ENCODE assay signal across 14 mouse cellular contexts in genomic region chr11:62612604-62613003, GRCm38 (mm10). TPM values are rescaled to one million over a fixed set of nuclear protein-coding genes. Genes with fewer than 3 reads are reported as not detected.
A peak's percentile ranks its signal among the peaks of the same experiment; 100 is the strongest.
DNase-seq lines count a peak whose midpoint lies in the region; ATAC-seq and TF ChIP-seq lines count a peak whose summit lies in the region.
"Had no signal": no experiment of that assay in that cellular context is flagged by ENCODE, and none has a peak within 500 bp of the region (broad histone marks: within the 10 kb centered on the region; RNA-seq: fewer than 3 reads in every experiment).

No protein-coding gene starts in this region.

- peak overlapping the region; percentile 24; the same call in 1 of the 2 replicates for H3K9ac ChIP-seq in embryonic facial prominence, embryonic 12.5 days
- 0 out of 2 replicates have a peak overlapping the region, but pooled peaks have one; percentile 17 for H3K9ac ChIP-seq in forebrain, embryonic 15.5 days (replicated peaks)
- 0 out of 2 replicates have a peak overlapping the region, but pooled peaks have one; percentile 52 for H3K9ac ChIP-seq in hindbrain, postnatal 0 days (replicated peaks; ENCODE audit: low read length)
- H3K9ac ChIP-seq in midbrain, postnatal 0 days (replicated peaks; ENCODE audit: low read length, poor library complexity, severe bottlenecking), result no peak overlapping the region

- H3K27me3 ChIP-seq in embryonic facial prominence, embryonic 12.5 days, result no peaks in the 10 kb centered on the region
- H3K27me3 ChIP-seq in forebrain, embryonic 15.5 days, result no peaks in the 10 kb centered on the region
- H3K27me3 ChIP-seq in hindbrain, postnatal 0 days (ENCODE audit: insufficient read depth, low read length), result no peaks in the 10 kb centered on the region
- no peaks in the 10 kb centered on the region for H3K27me3 ChIP-seq in midbrain, postnatal 0 days (ENCODE audit: insufficient read depth, low read length)
- H3K27me3 ChIP-seq in cerebellum, adult 2 months (ENCODE audit: control insufficient read depth, insufficient read depth, low read length), result no peaks in the 10 kb centered on the region
- H3K27me3 ChIP-seq: megakaryocyte, embryonic 14.5 days had no signal

- DNase-seq in hindbrain, postnatal 0 days (ENCODE audit: low spot score), result peak; percentile 32
- peak; percentile 40 for DNase-seq in midbrain, postnatal 0 days (ENCODE audit: low spot score)
- DNase-seq in gastrocnemius, postnatal 14 days, result no peak
- no peak for DNase-seq in left cerebral cortex, postnatal 14 days (ENCODE audit: low spot score in 2 of 2)
- no peak for DNase-seq in cerebellum, adult 2 months
- DNase-seq: adrenal gland, postnatal 36 days; gastrocnemius, adult 2 months; kidney, adult 11 months; right cerebral cortex, postnatal 14 days had no signal

- no peak for TF ChIP-seq CTCF in hindbrain, postnatal 0 days (IDR thresholded peaks at IDR 0.05; ENCODE audit: low read depth)
- TF ChIP-seq CTCF in midbrain, postnatal 0 days (IDR thresholded peaks at IDR 0.05), result no peak
- no peak for TF ChIP-seq CTCF in cerebellum, adult 2 months (IDR thresholded peaks at IDR 0.05; ENCODE audit: borderline replicate concordance, insufficient read depth, low read depth, low read length)

- no peak overlapping the region for H3K4me3 ChIP-seq in embryonic facial prominence, embryonic 12.5 days
- no peak overlapping the region for H3K4me3 ChIP-seq in forebrain, embryonic 15.5 days
- no peak overlapping the region for H3K4me3 ChIP-seq in hindbrain, postnatal 0 days (ENCODE audit: low read length)
- H3K4me3 ChIP-seq in midbrain, postnatal 0 days (ENCODE audit: low read depth, low read length), result no peak overlapping the region
- H3K4me3 ChIP-seq in cerebellum, adult 2 months (replicated peaks; ENCODE audit: insufficient read depth, low read depth, low read length), result no peak overlapping the region
- H3K4me3 ChIP-seq: erythroblast, embryonic 14.5 days; gastrocnemius, adult 2 months; megakaryocyte, embryonic 14.5 days had no signal

- H3K27ac ChIP-seq in embryonic facial prominence, embryonic 12.5 days, result no peak overlapping the region
- peak overlapping the region; percentile 87 for H3K27ac ChIP-seq in forebrain, embryonic 15.5 days (replicated peaks)
- H3K27ac ChIP-seq in hindbrain, postnatal 0 days, result peak overlapping the region; percentile 89; the same call in 1 of the 2 replicates
- peak overlapping the region; percentile 84; the same call in 1 of the 2 replicates for H3K27ac ChIP-seq in midbrain, postnatal 0 days (ENCODE audit: low read depth, low read length)
- no peak overlapping the region for H3K27ac ChIP-seq in cerebellum, adult 2 months (ENCODE audit: insufficient read depth, low read length)
- H3K27ac ChIP-seq: gastrocnemius, adult 2 months had no signal

- no peak overlapping the region for H3K4me2 ChIP-seq in embryonic facial prominence, embryonic 12.5 days (replicated peaks)
- 0 out of 2 replicates have a peak overlapping the region, but pooled peaks have one; percentile 41 for H3K4me2 ChIP-seq in forebrain, embryonic 15.5 days (replicated peaks)
- no peak overlapping the region for H3K4me2 ChIP-seq in hindbrain, postnatal 0 days (ENCODE audit: low read depth, low read length)
- H3K4me2 ChIP-seq in midbrain, postnatal 0 days (ENCODE audit: low read depth, low read length, poor library complexity, severe bottlenecking), result no peak overlapping the region

- ATAC-seq in embryonic facial prominence, embryonic 12.5 days (ENCODE audit: insufficient number of reproducible peaks, insufficient read depth, low FRiP score, low TSS enrichment), result no peak
- no peak for ATAC-seq in forebrain, embryonic 15.5 days (replicated peaks)
- no peak for ATAC-seq in hindbrain, postnatal 0 days
- no peak for ATAC-seq in midbrain, postnatal 0 days (ENCODE audit: low FRiP score)

- intact Hi-C loops in gastrocnemius, postnatal 14 days (cut with DNase I; ENCODE audit: low total_unique reads), result loop anchor here (2.0 kb wide), 1 partner anchor 62 kb away; no protein-coding TSS in a partner anchor
- intact Hi-C loops in left cerebral cortex, postnatal 14 days (cut with DNase I), result loop anchor here (1.0 to 2.0 kb wide), 2 partner anchors 36 to 63 kb away; partner anchors contain the start of genes Lrrc75a and Mmgt2

- H3K9me3 ChIP-seq in embryonic facial prominence, embryonic 12.5 days, result no peaks in the 10 kb centered on the region
- no peaks in the 10 kb centered on the region for H3K9me3 ChIP-seq in forebrain, embryonic 15.5 days
- H3K9me3 ChIP-seq in hindbrain, postnatal 0 days (ENCODE audit: low read length), result no peaks in the 10 kb centered on the region
- no peaks in the 10 kb centered on the region for H3K9me3 ChIP-seq in midbrain, postnatal 0 days (ENCODE audit: low read length)
- H3K9me3 ChIP-seq: heart, embryonic 10.5 days; megakaryocyte, embryonic 14.5 days had no signal

- H3K36me3 ChIP-seq in embryonic facial prominence, embryonic 12.5 days, result peaks cover 41% of the 10 kb centered on the region
- peaks cover 13% of the 10 kb centered on the region; the same call in 1 of the 2 replicates for H3K36me3 ChIP-seq in forebrain, embryonic 15.5 days
- H3K36me3 ChIP-seq in hindbrain, postnatal 0 days (ENCODE audit: insufficient read depth, low read length), result peaks cover 8% of the 10 kb centered on the region
- H3K36me3 ChIP-seq in midbrain, postnatal 0 days (ENCODE audit: insufficient read depth, low read length), result peaks cover 6% of the 10 kb centered on the region

- no peak for TF ChIP-seq POLR2A in cerebellum, adult 2 months (IDR thresholded peaks at IDR 0.05; ENCODE audit: borderline replicate concordance, insufficient read depth, low read length)

- 59% methylated on average over 10 of the region's 10 CpGs for WGBS in embryonic facial prominence, embryonic 12.5 days
- WGBS in forebrain, embryonic 15.5 days, result 55% methylated on average over 10 of the region's 10 CpGs
- WGBS in hindbrain, postnatal 0 days, result 28% methylated on average over 10 of the region's 10 CpGs
- 35% methylated on average over 10 of the region's 10 CpGs for WGBS in midbrain, postnatal 0 days
- 39% methylated on average over 10 of the region's 10 CpGs for WGBS in cerebellum, adult 2 months

- H3K4me1 ChIP-seq in embryonic facial prominence, embryonic 12.5 days, result peaks cover 12% of the 10 kb centered on the region
- peaks cover 27% of the 10 kb centered on the region for H3K4me1 ChIP-seq in forebrain, embryonic 15.5 days
- peaks cover 16% of the 10 kb centered on the region; the same call in 1 of the 2 replicates for H3K4me1 ChIP-seq in hindbrain, postnatal 0 days (ENCODE audit: insufficient read depth, low read length)
- H3K4me1 ChIP-seq in midbrain, postnatal 0 days (ENCODE audit: insufficient read depth, low read length), result no peaks in the 10 kb centered on the region; the same call in 1 of the 2 replicates
- H3K4me1 ChIP-seq in cerebellum, adult 2 months (ENCODE audit: control insufficient read depth, insufficient read depth, low read length), result peaks cover 11% of the 10 kb centered on the region

RNA-seq across cellular contexts. Expression of gene Lrrc75a, which starts 35.7 kb away (rescaled TPM):
- polyA plus RNA-seq in embryonic facial prominence, embryonic 12.5 days (2016; fragmentation: Nextera tagmentation; extraction: Ambion mirVana), result 22.6 and 24.4 TPM in 2 replicates
- 11.1 and 11.3 TPM in 2 replicates for polyA plus RNA-seq in forebrain, embryonic 15.5 days (2015; fragmentation: Nextera tagmentation; extraction: Ambion mirVana)
- 26.0 and 29.7 TPM in 2 replicates for total RNA-seq in hindbrain, postnatal 0 days (2014; rRNA removed)
- polyA plus RNA-seq in hindbrain, postnatal 0 days (2015; fragmentation: Nextera tagmentation; extraction: Ambion mirVana), result 6.4 and 6.9 TPM in 2 replicates
- 23.3 and 25.9 TPM in 2 replicates for total RNA-seq in midbrain, postnatal 0 days (2014; rRNA removed)
- 6.9 and 7.4 TPM in 2 replicates for polyA plus RNA-seq in midbrain, postnatal 0 days (2015; fragmentation: Nextera tagmentation; extraction: Ambion mirVana)
- total RNA-seq in gastrocnemius, postnatal 14 days (2021), result 1 to 10 TPM; 7.2 to 8.8 TPM
- 10 to 100 TPM; 16.4 to 16.8 TPM for total RNA-seq in left cerebral cortex, postnatal 14 days (2021)
- 5.9 and 6.5 TPM in 2 replicates for polyA plus RNA-seq in cerebellum, adult 2 months (2012; rRNA removed)

RNA-seq across cellular contexts. Expression of gene Mmgt2, which starts 35.9 kb away (rescaled TPM):
- 59.4 and 62.3 TPM in 2 replicates for polyA plus RNA-seq in embryonic facial prominence, embryonic 12.5 days (2016; fragmentation: Nextera tagmentation; extraction: Ambion mirVana)
- polyA plus RNA-seq in forebrain, embryonic 15.5 days (2015; fragmentation: Nextera tagmentation; extraction: Ambion mirVana), result 26.2 and 30.7 TPM in 2 replicates
- total RNA-seq in hindbrain, postnatal 0 days (2014; rRNA removed), result 15.6 and 43.9 TPM in 2 replicates
- polyA plus RNA-seq in hindbrain, postnatal 0 days (2015; fragmentation: Nextera tagmentation; extraction: Ambion mirVana), result 22.6 and 28.1 TPM in 2 replicates
- 24.0 and 58.3 TPM in 2 replicates for total RNA-seq in midbrain, postnatal 0 days (2014; rRNA removed)
- 22.7 and 23.4 TPM in 2 replicates for polyA plus RNA-seq in midbrain, postnatal 0 days (2015; fragmentation: Nextera tagmentation; extraction: Ambion mirVana)
- 1 to 10 TPM; 5.5 to 7.8 TPM for total RNA-seq in gastrocnemius, postnatal 14 days (2021)
- total RNA-seq in left cerebral cortex, postnatal 14 days (2021), result 10 to 100 TPM; 23.4 to 24.2 TPM
- 19.8 and 28.0 TPM in 2 replicates for polyA plus RNA-seq in cerebellum, adult 2 months (2012; rRNA removed)

RNA-seq across cellular contexts. Expression of gene Trpv2, which starts 38.3 kb away (rescaled TPM):
- polyA plus RNA-seq in embryonic facial prominence, embryonic 12.5 days (2016; fragmentation: Nextera tagmentation; extraction: Ambion mirVana), result 4.5 and 5.9 TPM in 2 replicates
- polyA plus RNA-seq in forebrain, embryonic 15.5 days (2015; fragmentation: Nextera tagmentation; extraction: Ambion mirVana), result 17.1 and 19.8 TPM in 2 replicates
- total RNA-seq in hindbrain, postnatal 0 days (2014; rRNA removed), result 46.2 and 51.0 TPM in 2 replicates
- polyA plus RNA-seq in hindbrain, postnatal 0 days (2015; fragmentation: Nextera tagmentation; extraction: Ambion mirVana), result 24.4 and 24.9 TPM in 2 replicates
- total RNA-seq in midbrain, postnatal 0 days (2014; rRNA removed), result 55.4 and 62.0 TPM in 2 replicates
- polyA plus RNA-seq in midbrain, postnatal 0 days (2015; fragmentation: Nextera tagmentation; extraction: Ambion mirVana), result 31.0 and 32.9 TPM in 2 replicates
- 1 to 10 TPM; 1.7 to 2.4 TPM for total RNA-seq in gastrocnemius, postnatal 14 days (2021)
- total RNA-seq in left cerebral cortex, postnatal 14 days (2021), result 10 to 100 TPM; 21.9 to 22.2 TPM
- polyA plus RNA-seq in cerebellum, adult 2 months (2012; rRNA removed), result 22.0 and 23.7 TPM in 2 replicates

Comparison
In these comparisons a context has a peak if more than half of its experiments do, and no peak if none do; other contexts are left out.
1. H3K27ac ChIP-seq: peak in forebrain, embryonic 15.5 days (single experiment), hindbrain, postnatal 0 days (single experiment) and midbrain, postnatal 0 days (single experiment); none in embryonic facial prominence, embryonic 12.5 days (single experiment) and cerebellum, adult 2 months (single experiment).
2. DNase-seq: peak in hindbrain, postnatal 0 days (single experiment) and midbrain, postnatal 0 days (single experiment); none in gastrocnemius, postnatal 14 days (single experiment), left cerebral cortex, postnatal 14 days (0 of 2) and cerebellum, adult 2 months (0 of 2).